Mouse (Mus musculus): ENCODE results near the gene Wdhd1. TPM values are rescaled to one million over a fixed set of nuclear protein-coding genes. Genes with fewer than 3 reads are reported as not detected.

The Wdhd1 gene
- polyA plus RNA-seq, 1 experiment from 2014 or later = 57.6 TPM

DNA sequence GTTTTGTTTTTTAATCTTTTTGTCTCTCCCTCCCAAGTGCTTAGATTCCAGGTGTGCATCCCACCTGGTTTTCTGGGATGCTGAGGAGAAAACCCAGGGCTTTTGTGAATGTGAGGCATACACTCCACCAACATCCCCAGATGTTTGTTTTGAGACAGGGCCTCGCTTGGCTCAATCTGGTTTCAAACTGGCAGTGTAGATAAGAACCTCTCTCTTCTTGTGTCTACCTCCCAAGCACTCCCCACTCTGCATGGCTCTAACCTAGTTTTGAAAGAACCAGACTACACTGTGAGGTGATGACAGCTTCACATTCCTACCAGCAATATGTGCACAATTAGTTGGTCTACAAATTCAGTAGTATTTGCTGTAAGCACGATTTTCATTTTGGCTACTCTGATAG, 43.1 kb downstream of the Wdhd1 start:
- no peaks in the 10 kb centered on the region for H3K4me1 ChIP-seq
- WGBS = 83% methylated on average over 2 of the region's 2 CpGs
- DNase-seq (ENCODE audit: low spot score) = no peak
- peaks cover 13% of the 10 kb centered on the region; the same call in 1 of the 2 replicates for H3K9me3 ChIP-seq (replicated peaks)
- H3K36me3 ChIP-seq = no peaks in the 10 kb centered on the region
- no peak overlapping the region for H3K27ac ChIP-seq (replicated peaks)
- H3K4me3 ChIP-seq = no peak overlapping the region
- H3K27me3 ChIP-seq (ENCODE audit: low read depth, poor library complexity, severe bottlenecking) = no peaks in the 10 kb centered on the region

DNA sequence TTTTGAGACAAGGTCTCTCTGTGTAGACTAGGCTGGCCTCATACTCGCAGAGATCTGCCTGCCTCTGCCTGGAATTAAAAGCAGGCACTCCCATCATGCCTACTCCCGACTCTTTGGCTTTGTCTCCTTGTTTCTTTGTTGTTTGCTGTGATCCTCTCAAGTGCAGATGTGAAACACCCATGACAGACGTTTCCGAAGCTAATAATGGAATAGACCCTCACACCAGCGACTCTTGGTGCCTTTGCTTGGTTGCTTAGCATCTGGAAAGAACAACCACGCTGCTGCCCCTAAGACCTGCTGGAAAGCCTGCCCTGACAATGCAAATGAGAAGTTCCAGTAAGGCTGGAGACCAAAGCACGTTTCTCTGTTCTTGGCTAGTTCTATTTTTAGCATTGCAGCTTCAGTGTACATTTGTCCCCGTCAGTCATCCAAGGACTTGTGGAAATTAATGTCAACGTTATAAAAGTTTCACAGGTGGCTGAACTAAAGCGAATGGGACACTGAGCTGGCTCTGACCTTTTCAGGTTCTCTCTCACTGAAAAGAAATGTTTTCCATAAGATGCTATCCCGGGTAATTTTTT, 46.8 kb downstream of the Wdhd1 start:
- Histone ChIP-seq H3K27ac (replicated peaks) (no peak overlapping the region), H3K36me3 (no peaks in the 10 kb centered on the region), H3K27me3 (ENCODE audit: low read depth, poor library complexity, severe bottlenecking) (no peaks in the 10 kb centered on the region), H3K9me3 (replicated peaks) (0 out of 2 replicates have a peak, but pooled peaks cover 1% of the 10 kb centered on the region), H3K4me3 (no peak overlapping the region), H3K4me1 (no peaks in the 10 kb centered on the region)
- WGBS = 87% methylated on average over 11 of the region's 11 CpGs
- no peak for DNase-seq (ENCODE audit: low spot score)

DNA sequence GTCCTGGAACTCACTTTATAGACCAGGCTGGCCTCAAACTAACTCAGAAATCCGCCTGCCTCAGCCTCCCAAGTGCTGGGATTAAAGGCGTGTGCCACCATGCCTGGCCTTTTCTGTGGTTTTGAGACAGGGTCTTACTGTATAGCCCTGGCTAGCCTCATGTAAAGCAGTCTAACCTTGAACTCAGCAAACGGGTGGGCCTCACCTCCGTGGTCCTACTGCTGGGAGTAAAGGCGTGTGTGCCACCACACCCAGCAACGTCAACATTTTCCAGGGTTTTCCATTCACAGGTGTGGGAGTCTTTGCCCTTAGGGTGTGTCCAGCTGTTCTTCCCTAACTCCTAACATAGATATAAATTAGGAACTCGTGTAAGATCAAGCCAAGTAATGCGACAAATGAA, 50.7 kb downstream of the Wdhd1 start:
- Histone ChIP-seq H3K4me1 (no peaks in the 10 kb centered on the region), H3K36me3 (no peaks in the 10 kb centered on the region), H3K9me3 (replicated peaks) (no peaks in the 10 kb centered on the region), H3K27me3 (ENCODE audit: low read depth, poor library complexity, severe bottlenecking) (no peaks in the 10 kb centered on the region), H3K27ac (replicated peaks) (no peak overlapping the region), H3K4me3 (no peak overlapping the region)
- WGBS = 92% methylated on average over 8 of the region's 8 CpGs
- DNase-seq (ENCODE audit: low spot score) = no peak

DNA sequence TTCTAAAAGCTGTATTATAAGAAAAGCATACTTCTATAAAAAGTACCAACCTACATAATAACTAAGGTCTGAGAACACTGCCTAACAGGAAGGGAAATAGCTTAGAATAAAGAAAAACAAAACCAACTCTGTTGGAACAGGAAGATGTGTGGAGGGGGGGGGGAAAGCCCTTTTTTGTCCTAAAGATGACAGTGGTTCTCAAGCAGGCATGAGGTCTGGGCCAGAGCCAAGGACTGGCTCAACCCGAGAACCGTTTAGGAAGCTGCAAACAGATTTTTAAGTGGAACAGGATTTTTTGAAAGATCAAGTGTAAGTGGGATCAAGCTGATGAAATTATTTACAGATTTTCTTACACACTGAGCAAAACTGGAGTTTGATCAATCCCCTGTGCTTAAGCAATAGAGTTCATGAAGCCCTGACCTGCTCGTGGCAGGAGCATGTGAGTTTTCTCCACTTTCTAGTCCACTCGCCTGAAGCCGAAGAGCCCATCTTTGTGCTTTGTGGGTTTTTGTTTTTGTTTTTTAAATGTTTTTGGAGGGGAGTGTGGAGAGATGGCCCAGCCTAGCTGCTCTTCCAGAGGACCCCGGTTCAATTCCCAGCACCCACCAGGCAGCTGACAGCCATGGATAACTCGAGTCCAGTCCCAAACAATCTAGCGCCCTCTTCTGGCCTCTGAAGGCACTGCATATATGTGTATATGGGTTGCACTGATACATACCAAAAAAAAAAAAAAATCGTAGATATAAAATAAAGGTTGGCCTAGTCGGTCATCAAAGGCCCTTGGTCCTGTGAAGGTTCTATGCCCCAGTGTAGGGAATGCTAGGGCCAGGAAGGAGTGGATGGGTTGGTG, 52.0 kb downstream of the Wdhd1 start:
- WGBS = 85% methylated on average over 10 of the region's 10 CpGs
- Histone ChIP-seq H3K27ac (replicated peaks) (no peak overlapping the region), H3K4me3 (no peak overlapping the region), H3K9me3 (replicated peaks) (no peaks in the 10 kb centered on the region), H3K4me1 (no peaks in the 10 kb centered on the region), H3K27me3 (ENCODE audit: low read depth, poor library complexity, severe bottlenecking) (no peaks in the 10 kb centered on the region), H3K36me3 (no peaks in the 10 kb centered on the region)
- no peak for DNase-seq (ENCODE audit: low spot score)

DNA sequence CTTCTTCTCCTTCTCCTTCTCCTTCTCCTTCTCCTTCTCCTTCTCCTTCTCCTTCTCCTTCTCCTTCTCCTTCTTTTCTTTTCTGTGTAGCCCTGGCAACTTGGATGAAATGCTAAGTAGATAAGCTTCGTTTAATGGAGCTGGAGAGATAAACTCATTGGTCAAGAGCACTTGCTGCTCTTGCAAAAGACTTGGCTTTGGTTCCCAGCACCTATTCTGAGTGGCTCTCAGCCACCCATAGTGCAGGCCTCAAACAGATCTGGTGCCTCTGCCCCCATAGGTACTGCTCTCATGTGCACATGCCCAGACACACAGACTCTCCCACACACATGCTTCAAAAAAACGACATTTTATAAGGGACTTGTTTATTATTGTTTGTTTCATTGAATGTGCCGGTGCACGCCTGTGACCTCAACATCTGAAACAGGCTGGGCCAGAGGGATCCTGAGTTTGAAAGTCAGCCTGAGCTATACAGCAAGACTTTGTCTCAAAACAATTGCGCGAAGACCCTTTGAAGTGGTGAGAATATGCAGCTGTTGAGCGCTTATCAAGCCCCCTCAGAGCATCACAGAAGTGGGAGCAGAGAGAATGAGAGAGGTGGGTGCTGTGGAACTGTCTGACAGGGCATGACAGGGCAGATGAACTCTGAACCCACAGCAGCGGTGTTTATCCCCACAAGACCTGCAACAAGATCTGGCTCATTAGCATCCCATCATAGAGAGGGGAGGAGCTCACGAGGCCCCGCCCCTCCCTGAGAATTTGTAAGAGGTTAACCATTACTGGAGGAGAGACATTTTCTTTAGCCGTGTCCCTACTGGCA, 53.8 kb downstream of the Wdhd1 start:
- H3K4me1 ChIP-seq = no peaks in the 10 kb centered on the region
- no peaks in the 10 kb centered on the region for H3K36me3 ChIP-seq
- H3K27me3 ChIP-seq (ENCODE audit: low read depth, poor library complexity, severe bottlenecking) = no peaks in the 10 kb centered on the region
- 84% methylated on average over 11 of the region's 11 CpGs for WGBS
- DNase-seq (ENCODE audit: low spot score) = no peak
- no peak overlapping the region for H3K4me3 ChIP-seq
- no peaks in the 10 kb centered on the region for H3K9me3 ChIP-seq (replicated peaks)
- no peak overlapping the region for H3K27ac ChIP-seq (replicated peaks)

DNA sequence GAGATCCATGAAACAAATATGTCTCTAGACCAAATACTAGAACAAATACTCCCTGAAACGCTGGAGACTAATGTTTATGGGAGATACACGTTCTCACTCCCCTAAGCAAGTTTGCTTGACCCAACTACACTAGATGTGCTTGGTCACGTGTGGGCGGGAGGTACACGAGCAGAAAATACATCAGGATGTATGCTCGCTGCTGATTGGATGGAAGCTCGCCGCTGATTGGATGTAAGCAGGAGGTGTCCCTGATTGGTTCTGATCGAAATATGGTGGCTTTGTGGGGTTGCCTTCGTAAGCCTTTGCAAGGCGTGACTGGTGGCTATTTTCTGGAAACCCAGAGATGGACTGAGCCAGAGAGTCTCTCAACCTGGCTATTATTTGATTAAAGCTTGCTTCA, 55.1 kb downstream of the Wdhd1 start:
- Histone ChIP-seq H3K36me3 (no peaks in the 10 kb centered on the region), H3K27ac (replicated peaks) (no peak overlapping the region), H3K4me3 (no peak overlapping the region), H3K9me3 (replicated peaks) (no peaks in the 10 kb centered on the region), H3K27me3 (ENCODE audit: low read depth, poor library complexity, severe bottlenecking) (no peaks in the 10 kb centered on the region), H3K4me1 (no peaks in the 10 kb centered on the region)
- no peak for DNase-seq (ENCODE audit: low spot score)
- 85% methylated on average over 11 of the region's 11 CpGs for WGBS

DNA sequence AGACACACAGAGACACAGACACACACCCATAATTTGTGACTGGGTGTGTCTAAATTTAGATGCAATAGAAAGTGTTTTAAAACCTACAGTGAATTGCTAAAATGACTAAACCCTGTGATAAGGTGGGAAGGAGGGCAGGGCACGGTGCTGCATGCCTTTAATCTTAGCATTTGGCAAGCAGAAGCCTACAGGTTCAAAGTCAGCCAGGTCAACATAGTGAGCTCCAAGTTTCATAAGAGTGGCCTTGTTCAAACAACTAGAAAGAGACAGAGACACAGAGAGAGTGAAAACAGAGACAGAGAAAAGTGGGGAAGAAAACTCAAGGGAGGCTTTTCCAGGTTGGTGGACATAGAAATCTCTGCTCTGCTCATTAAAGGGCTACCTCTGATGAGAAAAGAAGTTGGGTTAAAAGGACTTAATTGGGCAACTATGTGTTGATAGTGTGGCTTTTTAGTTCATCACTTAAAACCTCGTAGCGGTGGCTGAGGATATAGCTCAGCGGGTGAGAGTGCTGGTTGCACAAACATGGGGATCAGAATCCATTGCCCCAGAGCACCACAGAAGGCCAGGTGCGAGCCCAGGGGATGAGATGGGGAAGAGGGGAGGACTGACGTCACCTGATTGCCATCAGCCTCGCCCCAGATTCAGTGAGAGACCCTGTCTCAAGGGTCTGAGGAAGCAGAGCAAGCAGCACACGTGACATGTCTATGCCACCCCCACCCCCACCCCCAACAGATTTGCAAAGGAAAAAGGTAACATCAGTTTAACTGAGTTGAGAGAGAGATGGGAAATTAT, 56.2 kb downstream of the Wdhd1 start:
- Histone ChIP-seq H3K9me3 (replicated peaks) (no peaks in the 10 kb centered on the region), H3K36me3 (no peaks in the 10 kb centered on the region), H3K4me1 (no peaks in the 10 kb centered on the region), H3K4me3 (no peak overlapping the region), H3K27me3 (ENCODE audit: low read depth, poor library complexity, severe bottlenecking) (no peaks in the 10 kb centered on the region), H3K27ac (replicated peaks) (no peak overlapping the region)
- no peak for DNase-seq (ENCODE audit: low spot score)
- 86% methylated on average over 8 of the region's 8 CpGs for WGBS

DNA sequence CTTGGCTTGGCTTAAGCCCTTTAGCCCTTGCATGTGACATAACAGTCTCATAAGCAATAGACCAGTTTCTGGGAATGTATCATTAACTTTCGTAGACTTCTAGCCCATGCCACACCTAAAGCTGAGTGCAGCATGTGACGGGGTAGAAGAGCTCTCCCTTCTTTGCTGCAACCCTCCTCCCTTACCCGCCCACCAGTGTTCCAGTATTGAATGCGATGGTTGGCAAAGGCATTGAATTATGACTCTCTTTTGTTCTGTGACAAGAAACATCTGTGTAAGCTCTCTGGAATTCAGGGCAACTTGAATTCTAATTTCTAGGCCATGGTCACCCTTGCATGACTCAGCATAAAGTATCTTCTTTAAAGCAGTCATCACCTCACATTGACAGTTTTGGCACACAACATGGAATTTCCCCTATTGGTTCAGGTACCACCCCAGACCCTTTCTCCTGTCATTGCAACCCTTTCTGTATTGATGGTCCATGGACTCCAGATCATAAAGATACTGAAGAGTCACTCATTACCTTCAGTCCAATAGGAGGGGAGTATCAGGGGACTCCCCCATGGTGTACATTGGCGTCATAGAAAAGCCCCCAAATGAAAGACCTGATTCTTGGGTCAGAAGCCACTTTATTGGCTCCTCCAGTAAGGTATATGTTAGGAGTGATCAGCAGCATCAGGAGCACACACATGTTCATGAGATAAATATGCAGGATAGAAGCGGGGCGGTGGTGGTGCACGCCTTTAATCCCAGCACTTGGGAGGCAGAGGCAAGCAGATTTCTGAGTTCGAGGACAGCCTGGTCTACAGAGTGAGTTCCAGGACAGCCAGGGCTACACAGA, 57.7 kb downstream of the Wdhd1 start:
- WGBS = 89% methylated on average over 9 of the region's 9 CpGs
- Histone ChIP-seq H3K9me3 (replicated peaks) (no peaks in the 10 kb centered on the region), H3K4me1 (no peaks in the 10 kb centered on the region), H3K36me3 (no peaks in the 10 kb centered on the region), H3K27ac (replicated peaks) (no peak overlapping the region), H3K27me3 (ENCODE audit: low read depth, poor library complexity, severe bottlenecking) (no peaks in the 10 kb centered on the region), H3K4me3 (no peak overlapping the region)
- no peak for DNase-seq (ENCODE audit: low spot score)

DNA sequence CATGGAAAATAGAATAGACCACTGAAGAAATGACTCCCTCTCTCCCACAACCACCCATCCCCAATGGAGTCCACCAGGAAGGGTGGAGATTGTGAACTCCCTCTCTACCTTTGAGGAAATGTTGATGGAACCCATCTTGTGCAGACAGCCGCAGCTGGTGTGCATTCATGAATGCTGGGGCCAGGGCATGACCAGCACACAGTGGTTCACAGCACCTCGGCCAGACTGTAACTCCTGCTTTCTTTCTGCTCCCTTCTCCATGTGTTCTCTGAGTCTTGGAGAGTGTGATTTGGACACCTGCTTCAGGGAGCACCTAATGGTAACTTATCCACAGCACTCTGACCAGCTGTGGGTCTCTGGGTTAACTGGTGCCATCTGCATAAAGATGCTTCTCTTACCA, 60.1 kb downstream of the Wdhd1 start:
- no peak for DNase-seq (ENCODE audit: low spot score)
- 71% methylated on average over 2 of the region's 2 CpGs for WGBS
- Histone ChIP-seq H3K9me3 (replicated peaks) (no peaks in the 10 kb centered on the region), H3K27me3 (ENCODE audit: low read depth, poor library complexity, severe bottlenecking) (no peaks in the 10 kb centered on the region), H3K4me1 (no peaks in the 10 kb centered on the region), H3K27ac (replicated peaks) (no peak overlapping the region), H3K4me3 (no peak overlapping the region), H3K36me3 (no peaks in the 10 kb centered on the region)

DNA sequence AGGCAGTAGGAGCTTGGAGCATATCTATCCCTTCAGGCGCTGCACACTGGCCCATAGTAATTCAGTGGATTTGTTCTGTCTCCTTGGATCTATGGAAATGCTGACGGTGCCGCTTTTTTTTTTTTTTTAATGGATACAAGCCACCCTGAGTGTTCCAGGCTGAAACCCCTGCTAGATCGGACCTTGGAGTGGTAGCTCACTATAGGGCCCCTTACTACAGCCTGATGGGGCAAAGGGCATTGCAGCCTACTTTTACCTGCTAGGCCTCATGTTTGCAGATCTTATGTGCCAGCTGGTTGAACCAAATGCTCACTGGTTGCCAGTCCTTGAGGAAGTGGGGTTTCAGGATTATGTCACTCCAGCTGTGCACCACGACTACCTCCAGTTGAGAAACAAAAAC, 62.3 kb downstream of the Wdhd1 start:
- Histone ChIP-seq H3K27ac (replicated peaks) (no peak overlapping the region), H3K4me1 (no peaks in the 10 kb centered on the region), H3K4me3 (no peak overlapping the region), H3K36me3 (no peaks in the 10 kb centered on the region), H3K27me3 (ENCODE audit: low read depth, poor library complexity, severe bottlenecking) (no peaks in the 10 kb centered on the region), H3K9me3 (replicated peaks) (no peaks in the 10 kb centered on the region)
- WGBS = 90% methylated on average over 5 of the region's 5 CpGs
- DNase-seq (ENCODE audit: low spot score) = no peak

DNA sequence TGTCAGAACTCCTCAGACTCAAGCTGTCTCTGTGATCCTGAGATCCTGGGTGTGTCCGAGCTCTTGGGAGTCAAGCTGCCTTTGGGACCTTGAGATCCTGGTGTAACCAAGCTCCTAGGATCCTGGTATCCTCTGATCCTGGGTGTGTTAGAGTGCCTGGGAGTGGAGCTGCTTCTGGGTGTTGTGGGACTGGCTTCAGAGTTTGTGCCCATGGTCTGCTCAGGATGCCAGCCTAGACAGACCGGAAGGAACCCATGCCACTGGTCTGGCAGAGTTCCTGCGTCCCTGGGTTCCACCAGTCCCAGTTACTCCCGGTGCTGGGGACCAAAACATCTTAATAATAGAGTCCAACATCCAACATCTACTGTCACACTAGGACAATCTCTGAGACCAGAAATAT, 63.4 kb downstream of the Wdhd1 start:
- H3K4me3 ChIP-seq = no peak overlapping the region
- no peaks in the 10 kb centered on the region for H3K27me3 ChIP-seq (ENCODE audit: low read depth, poor library complexity, severe bottlenecking)
- H3K9me3 ChIP-seq (replicated peaks) = no peaks in the 10 kb centered on the region
- H3K4me1 ChIP-seq = no peaks in the 10 kb centered on the region
- 90% methylated on average over 4 of the region's 4 CpGs for WGBS
- no peaks in the 10 kb centered on the region for H3K36me3 ChIP-seq
- no peak for DNase-seq (ENCODE audit: low spot score)
- H3K27ac ChIP-seq (replicated peaks) = no peak overlapping the region
